Mouse (Mus musculus) lung, embryonic 16.5 days (tissue): Measurements from ENCODE around the gene Fgf22. TPM values are rescaled to one million over a fixed set of nuclear protein-coding genes. Genes with fewer than 3 reads are reported as not detected.
A peak's percentile ranks its signal among the peaks of the same experiment; 100 is the strongest.

Source experiments
- ATAC-seq: fragments of 200-750 bp; cut with Nextera tagmentation; 2 replicates; pipeline ENCODE4 v1.8.0; 2017; ENCODE audit warnings: low read depth, mild to moderate bottlenecking, moderate library complexity
- H3K27ac ChIP-seq: fragments of 300-500 bp; sonication (generic); 2 replicates; pipeline ENCODE4 v1.5.1; 2014; ENCODE audit warnings: mild to moderate bottlenecking, control low read depth, low read length
- H3K27me3 ChIP-seq: fragments of 300-500 bp; sonication (generic); 2 replicates; pipeline ENCODE4 v1.6.1; 2014; ENCODE audit warnings: low read depth, low read length, mixed read lengths; ENCODE audit not compliant: control insufficient read depth, insufficient read depth
- H3K36me3 ChIP-seq: fragments of 300-500 bp; sonication (generic); 2 replicates; pipeline ENCODE4 v1.6.1; 2014; ENCODE audit warnings: low read length; ENCODE audit not compliant: control insufficient read depth, insufficient read depth
- H3K4me1 ChIP-seq: fragments of 300-500 bp; sonication (generic); replicated peaks from 2 replicates; pipeline ENCODE4 v1.6.1; 2014; ENCODE audit warnings: low read length, mixed read lengths; ENCODE audit not compliant: control insufficient read depth, insufficient read depth
- H3K4me2 ChIP-seq: fragments of 300-500 bp; sonication (generic); 2 replicates; pipeline ENCODE4 v1.6.1; 2014; ENCODE audit warnings: low read depth, low read length, control low read depth
- H3K4me3 ChIP-seq: fragments of 300-500 bp; sonication (generic); 2 replicates; pipeline ENCODE4 v1.5.1; 2014; ENCODE audit warnings: mild to moderate bottlenecking, low read length, control low read depth
- H3K9ac ChIP-seq: fragments of 300-500 bp; sonication (generic); 2 replicates; pipeline ENCODE4 v1.6.1; 2014; ENCODE audit warnings: low read length, control low read depth
- H3K9me3 ChIP-seq: fragments of 300-500 bp; sonication (generic); 2 replicates; pipeline ENCODE4 v1.6.1; 2016; ENCODE audit warnings: low read length; ENCODE audit not compliant: control insufficient read depth
- WGBS: fragments of 180-500 bp; shearing (Covaris S2); extraction: QIAGEN DNeasy Blood & Tissue Kit; methylation state at CpG from one replicate; pipeline ENCODE4 v1.1.7; 2014; 5-methylcytosine and 5-hydroxymethylcytosine counted together
- polyA plus RNA-seq: library from polyadenylated mRNA; unstranded; fragments of >200 nt; fragmentation: Nextera tagmentation; extraction: Ambion mirVana; gene quantifications from 2 replicates; pipeline ENCODE4 v1.2.1, GENCODE M21; 2015

The Fgf22 gene
- polyA plus RNA-seq, 1 experiment from 2014 or later = 0.11 TPM

DNA sequence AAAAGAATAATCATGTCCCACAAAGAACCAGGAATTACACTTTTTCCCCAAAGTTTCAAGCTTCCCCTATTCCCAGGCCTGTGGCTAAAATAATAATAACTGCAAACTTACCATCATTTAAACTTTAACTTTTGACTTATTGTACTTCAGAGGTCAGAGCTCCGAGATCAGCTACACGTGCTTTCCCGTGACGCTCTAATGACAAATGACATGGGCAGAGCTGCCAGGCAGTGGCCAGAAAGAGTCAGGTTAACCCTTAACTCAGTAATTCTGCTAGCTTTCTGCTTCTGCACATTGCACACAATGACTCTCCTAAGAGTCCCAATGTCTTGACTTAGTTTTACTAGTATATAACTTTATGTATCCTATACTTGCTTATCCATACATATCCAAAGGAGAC, 14.5 kb downstream of the Fgf22 start:
- Histone ChIP-seq H3K9me3 (peaks cover 3% of the 10 kb centered on the region; the same call in 1 of the 2 replicates), H3K4me3 (no peak overlapping the region), H3K4me1 (peaks cover 16% of the 10 kb centered on the region), H3K36me3 (no peaks in the 10 kb centered on the region), H3K27ac (no peak overlapping the region), H3K9ac (no peak overlapping the region), H3K27me3 (no peaks in the 10 kb centered on the region), H3K4me2 (no peak overlapping the region)
- WGBS = 22% methylated on average over 4 of the region's 4 CpGs
- ATAC-seq = no peak

DNA sequence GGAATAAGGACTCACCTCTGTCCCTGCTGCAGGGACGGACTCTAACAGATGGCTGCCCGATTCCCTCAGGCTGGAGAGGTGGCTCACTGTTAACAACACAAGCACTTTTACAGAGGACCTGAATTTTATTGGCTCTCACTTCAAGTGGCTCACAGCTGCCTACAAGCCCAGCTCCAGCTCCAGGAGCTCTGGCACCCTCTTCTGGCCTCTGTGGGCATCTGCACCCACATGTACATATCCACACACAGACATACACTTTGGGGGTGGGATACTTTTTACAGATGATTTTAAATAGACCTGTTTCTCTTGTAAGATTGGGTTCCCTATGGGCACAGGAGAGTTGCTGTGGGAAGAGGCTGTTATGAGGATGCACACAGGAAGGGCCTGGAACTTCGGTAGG, 17.4 kb downstream of the Fgf22 start:
- no peaks in the 10 kb centered on the region; the same call in 1 of the 2 replicates for H3K36me3 ChIP-seq
- H3K27me3 ChIP-seq = no peaks in the 10 kb centered on the region
- peaks cover 7% of the 10 kb centered on the region for H3K4me1 ChIP-seq
- no peak for ATAC-seq
- 94% methylated on average over 3 of the region's 3 CpGs for WGBS
- no peak overlapping the region for H3K27ac ChIP-seq
- H3K9ac ChIP-seq = no peak overlapping the region
- H3K4me2 ChIP-seq = no peak overlapping the region
- peaks cover 6% of the 10 kb centered on the region for H3K9me3 ChIP-seq
- H3K4me3 ChIP-seq = no peak overlapping the region

DNA sequence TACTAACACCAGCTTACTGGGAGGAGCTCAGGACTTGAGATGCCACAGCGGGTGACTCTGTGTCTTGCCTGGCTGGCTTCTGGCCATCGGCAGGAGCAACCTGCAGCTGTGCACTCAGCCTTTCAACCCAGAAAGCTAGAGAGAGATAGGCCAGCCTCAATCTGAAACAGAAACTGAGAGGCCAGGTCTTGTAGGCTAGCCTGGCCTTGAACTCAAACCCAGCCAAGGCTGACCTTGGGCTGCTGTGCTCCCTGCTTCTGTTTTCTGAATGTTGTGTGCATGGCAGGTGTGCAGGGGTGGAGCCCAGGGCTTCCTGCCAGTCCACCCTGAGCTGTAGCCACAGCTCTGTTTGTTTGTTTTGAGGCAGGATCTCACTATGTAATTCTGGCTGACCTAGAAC, 18.3 kb downstream of the Fgf22 start:
- H3K4me2 ChIP-seq = no peak overlapping the region
- peaks cover 9% of the 10 kb centered on the region for H3K4me1 ChIP-seq
- H3K9me3 ChIP-seq = peaks cover 6% of the 10 kb centered on the region
- H3K9ac ChIP-seq = no peak overlapping the region
- no peaks in the 10 kb centered on the region for H3K27me3 ChIP-seq
- H3K4me3 ChIP-seq = no peak overlapping the region
- WGBS = 85% methylated on average over 2 of the region's 2 CpGs
- H3K36me3 ChIP-seq = no peaks in the 10 kb centered on the region; the same call in 1 of the 2 replicates
- H3K27ac ChIP-seq = no peak overlapping the region
- no peak for ATAC-seq

DNA sequence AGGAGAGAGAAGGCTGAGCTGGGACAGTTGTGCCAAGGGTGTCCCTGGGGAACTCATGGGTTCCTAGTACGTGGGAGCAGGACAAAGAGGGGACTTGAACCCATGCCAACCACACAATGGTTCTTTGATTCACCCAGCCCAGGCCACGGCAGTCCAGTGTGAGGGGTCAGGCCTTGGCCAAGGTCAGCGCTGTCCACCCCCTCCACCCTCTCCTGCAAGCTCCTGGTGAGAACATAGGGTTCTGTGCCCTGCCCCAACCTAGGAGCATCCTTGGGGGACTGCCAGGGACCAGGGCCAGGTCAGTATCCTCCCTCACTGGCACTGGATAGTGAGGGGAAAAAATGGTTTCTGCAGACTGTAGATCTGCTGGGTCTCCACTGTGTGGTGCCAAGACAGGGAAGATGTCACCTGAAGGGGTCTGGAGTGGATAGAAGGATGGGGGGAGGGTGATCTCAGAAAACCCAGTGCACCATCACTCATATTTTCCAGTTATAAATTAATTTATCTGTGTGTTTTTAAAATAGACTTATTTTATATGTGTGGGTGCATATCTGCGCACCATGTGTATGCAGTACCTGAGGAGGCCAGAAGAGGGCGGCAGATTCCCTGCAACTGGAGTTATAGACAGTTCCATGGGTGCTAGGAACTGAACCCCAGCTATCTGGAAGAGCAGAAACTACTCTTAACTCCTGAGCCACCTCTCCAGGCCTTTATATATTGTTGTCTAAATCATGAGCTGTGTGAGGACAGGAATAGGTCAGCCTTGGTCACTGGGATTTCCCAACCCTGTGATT, 19.8 kb downstream of the Fgf22 start:
- H3K27ac ChIP-seq = no peak overlapping the region
- peaks cover 23% of the 10 kb centered on the region for H3K4me1 ChIP-seq
- H3K27me3 ChIP-seq = no peaks in the 10 kb centered on the region
- H3K4me3 ChIP-seq = no peak overlapping the region
- H3K36me3 ChIP-seq = no peaks in the 10 kb centered on the region; the same call in 1 of the 2 replicates
- no peak overlapping the region for H3K9ac ChIP-seq
- H3K9me3 ChIP-seq = peaks cover 6% of the 10 kb centered on the region
- no peak for ATAC-seq
- H3K4me2 ChIP-seq = no peak overlapping the region
- whole genome bisulfite sequencing = 62% methylated on average over 5 of the region's 5 CpGs

- peak within 1 kb of the TSS; percentile 72 for H3K4me2 ChIP-seq
- H3K36me3 ChIP-seq = no peaks in the 10 kb centered on the region; the same call in 1 of the 2 replicates
These were observed 22.2 kb downstream of the Fgf22 start, which contains the start of gene Fstl3 for GRCm38 (mm10) chr10:79777103-79777531. Gene Fstl3 (plus strand): TSS chr10:79777272.

DNA sequence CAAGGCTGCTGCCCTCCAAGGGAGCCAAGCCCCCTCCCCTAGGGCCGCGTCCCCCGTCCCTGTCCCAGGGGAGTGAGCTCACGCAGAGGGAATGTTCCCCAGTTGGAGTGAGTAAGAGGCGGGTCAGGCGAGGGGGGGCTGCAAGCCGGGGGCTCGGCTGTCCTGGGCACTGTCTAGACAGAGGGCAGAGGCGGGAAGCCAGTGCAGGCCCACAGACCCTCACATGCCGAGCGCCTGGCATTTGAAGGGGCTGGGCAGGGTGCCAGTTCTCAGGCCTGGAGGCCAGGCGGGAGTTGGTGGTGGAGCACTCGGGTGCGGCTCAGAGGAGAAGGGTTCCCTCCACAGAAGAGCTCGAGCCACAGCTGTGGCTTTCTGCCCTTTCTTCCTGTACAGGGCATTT, 23.1 kb downstream of the Fgf22 start:
- Histone ChIP-seq H3K9ac (peak overlapping the region; percentile 70), H3K27ac (peak overlapping the region; percentile 79), H3K27me3 (no peaks in the 10 kb centered on the region; the same call in 1 of the 2 replicates), H3K4me1 (peaks cover 33% of the 10 kb centered on the region), H3K4me2 (peak overlapping the region; percentile 72), H3K9me3 (peaks cover 3% of the 10 kb centered on the region), H3K4me3 (peak overlapping the region; percentile 57), H3K36me3 (no peaks in the 10 kb centered on the region; the same call in 1 of the 2 replicates)
- WGBS = 5% methylated on average over 15 of the region's 15 CpGs
- ATAC-seq = peak; percentile 39

More at GRCm38 (mm10) chr10:79777103-79777531, 22.2 kb downstream of the Fgf22 start, which contains the start of gene Fstl3:
- peaks cover 33% of the 10 kb centered on the region for H3K4me1 ChIP-seq
- no peak for ATAC-seq
- WGBS = 2% methylated on average over 39 of the region's 39 CpGs
- peak within 1 kb of the TSS; percentile 57 for H3K4me3 ChIP-seq
- peak within 1 kb of the TSS; percentile 79 for H3K27ac ChIP-seq
- H3K9me3 ChIP-seq = peaks cover 6% of the 10 kb centered on the region
- peak within 1 kb of the TSS; percentile 70 for H3K9ac ChIP-seq
- no peaks in the 10 kb centered on the region; the same call in 1 of the 2 replicates for H3K27me3 ChIP-seq

- Histone ChIP-seq H3K4me1 (peaks cover 33% of the 10 kb centered on the region), H3K9me3 (peaks cover 3% of the 10 kb centered on the region), H3K27ac (no peak overlapping the region), H3K36me3 (no peaks in the 10 kb centered on the region; the same call in 1 of the 2 replicates), H3K4me3 (no peak overlapping the region), H3K27me3 (no peaks in the 10 kb centered on the region; the same call in 1 of the 2 replicates), H3K9ac (no peak overlapping the region; the same call in 1 of the 2 replicates), H3K4me2 (no peak overlapping the region)
- no peak for ATAC-seq
- WGBS = 23% methylated on average over 2 of the region's 2 CpGs
These were observed 24.3 kb downstream of the Fgf22 start for GRCm38 (mm10) chr10:79779193-79779592.

- peak overlapping the region; percentile 69 for H3K27ac ChIP-seq
- H3K27me3 ChIP-seq = no peaks in the 10 kb centered on the region; the same call in 1 of the 2 replicates
- WGBS = 1% methylated on average over 54 of the region's 55 CpGs
- H3K4me1 ChIP-seq = peaks cover 33% of the 10 kb centered on the region
- peak overlapping the region; percentile 56 for H3K4me3 ChIP-seq
- peaks cover under 1% of the 10 kb centered on the region for H3K9me3 ChIP-seq
- peak overlapping the region; percentile 55 for H3K9ac ChIP-seq
- ATAC-seq = peak; percentile 89
- no peaks in the 10 kb centered on the region; the same call in 1 of the 2 replicates for H3K36me3 ChIP-seq
- peak overlapping the region; percentile 92 for H3K4me2 ChIP-seq
These were observed 25.1 kb downstream of the Fgf22 start for GRCm38 (mm10) chr10:79779784-79780663.

DNA sequence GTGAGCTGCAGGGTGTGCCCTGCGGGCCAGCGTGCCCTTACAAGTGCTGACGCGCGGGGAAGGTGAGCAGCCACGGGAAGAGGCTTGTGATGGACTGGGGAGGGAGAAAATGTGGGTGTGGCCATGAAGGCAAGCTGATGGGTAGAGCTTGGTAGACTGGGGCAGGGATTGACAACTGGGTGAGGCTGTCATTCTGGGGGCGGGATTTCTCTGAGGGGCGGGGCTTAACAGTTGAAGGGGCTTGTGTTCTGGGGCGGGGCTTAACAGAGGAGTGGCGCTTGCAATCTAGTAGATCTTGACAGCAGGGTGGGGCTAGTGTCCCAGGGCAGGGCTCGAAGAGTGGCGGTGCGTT, 25.8 kb downstream of the Fgf22 start:
- 2% methylated on average over 11 of the region's 13 CpGs for WGBS
- H3K4me2 ChIP-seq = peak overlapping the region; percentile 92
- no peaks in the 10 kb centered on the region for H3K9me3 ChIP-seq
- ATAC-seq = no peak
- H3K4me1 ChIP-seq = peaks cover 33% of the 10 kb centered on the region
- H3K36me3 ChIP-seq = no peaks in the 10 kb centered on the region
- no peaks in the 10 kb centered on the region; the same call in 1 of the 2 replicates for H3K27me3 ChIP-seq
- H3K9ac ChIP-seq = peak overlapping the region; percentile 42
- peak overlapping the region; percentile 56 for H3K4me3 ChIP-seq
- peak overlapping the region; percentile 69 for H3K27ac ChIP-seq
